Mouse (Mus musculus) spleen, adult 2 months (tissue): ENCODE measurements around the gene Lpcat2.

ENCODE experiments used
- CTCF ChIP-seq: fragments of 200-500 bp; IDR thresholded peaks from 2 replicates; pipeline ENCODE4 v1.5.1; 2011; ENCODE audit warnings: mild to moderate bottlenecking, inconsistent platforms; ENCODE audit not compliant: insufficient read depth, insufficient read length, insufficient replicate concordance; ENCODE audit errors: extremely low read depth
- POLR2A ChIP-seq: fragments of 200-500 bp; IDR thresholded peaks from 2 replicates; pipeline ENCODE4 v1.6.1; 2011; ENCODE audit warnings: low read depth, low read length, inconsistent platforms

DNA sequence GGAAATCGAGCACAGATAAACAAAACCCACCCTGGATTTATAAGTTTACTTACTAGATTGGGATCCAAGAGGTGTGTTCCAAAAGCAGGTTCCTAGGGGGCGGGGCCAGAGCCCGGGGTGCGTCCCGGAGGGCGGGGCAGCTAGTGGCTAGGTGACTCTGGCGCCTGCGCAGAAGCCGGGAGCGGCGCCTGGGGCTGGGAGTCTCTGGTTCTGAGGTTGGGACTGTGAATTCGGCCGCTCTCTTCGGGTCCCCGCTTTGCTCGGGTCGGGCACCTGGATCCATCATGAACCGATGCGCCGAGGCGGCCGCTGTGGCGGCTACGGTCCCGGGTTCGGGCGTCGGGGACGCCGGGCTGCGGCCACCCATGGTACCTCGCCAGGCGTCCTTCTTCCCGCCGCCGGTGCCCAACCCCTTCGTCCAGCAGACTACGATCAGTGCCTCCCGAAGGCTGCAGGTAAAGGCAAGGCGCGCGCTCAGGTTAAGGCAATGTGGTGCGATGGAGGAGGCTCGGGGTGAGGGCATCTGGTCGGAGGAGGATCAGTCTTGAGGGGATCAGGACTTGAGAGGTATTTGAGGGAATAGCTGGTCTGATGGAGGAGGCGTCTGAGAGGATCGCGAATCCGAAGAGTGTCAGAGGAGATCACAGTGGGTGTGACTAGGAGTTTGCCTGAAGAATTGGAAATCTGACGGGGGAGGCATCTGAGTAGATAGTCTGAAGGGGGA is at the start of gene Lpcat2:
- TF ChIP-seq CTCF (no peak), POLR2A (no peak)
